In the genomic region with DNA sequence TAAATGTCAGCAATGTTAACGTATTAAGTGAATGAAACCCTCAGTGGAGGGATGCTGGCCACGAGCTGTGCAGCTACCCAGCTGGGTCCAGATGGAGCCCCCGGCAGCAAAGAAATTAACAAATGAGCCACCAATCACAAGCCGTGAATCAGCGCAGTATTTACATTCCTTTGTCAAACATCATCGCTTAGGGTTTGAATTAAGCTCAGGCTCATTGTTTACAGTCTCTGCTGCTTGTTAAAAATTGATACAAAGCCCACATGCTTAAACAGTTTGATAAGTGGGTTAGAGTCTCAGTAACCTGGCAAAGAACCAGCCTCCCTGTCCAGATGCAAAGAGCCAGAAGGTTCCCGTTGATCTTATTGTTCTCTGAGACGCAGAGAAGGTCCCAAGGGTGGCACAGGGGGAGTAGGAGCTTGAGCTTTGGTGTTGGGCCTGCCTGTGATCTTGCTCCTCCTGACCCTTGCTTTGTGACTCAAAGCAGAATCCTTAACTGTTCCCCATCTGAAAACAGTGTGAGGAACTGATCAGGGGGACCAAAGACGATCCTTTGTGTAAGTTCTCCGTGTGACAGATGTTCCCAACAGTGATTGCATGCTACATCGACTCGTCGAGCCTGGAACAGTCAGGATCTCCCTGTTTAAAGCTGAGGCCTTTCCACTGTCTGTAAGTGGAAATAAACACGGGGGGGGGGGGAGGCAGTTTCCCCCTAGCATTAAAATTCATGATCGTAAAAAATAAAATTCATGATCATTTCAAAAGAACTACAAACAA, we compare ENCODE assay signal across 10 mouse cellular contexts. TPM values are rescaled to one million over a fixed set of nuclear protein-coding genes. Genes with fewer than 3 reads are reported as not detected.
A peak's percentile ranks its signal among the peaks of the same experiment; 100 is the strongest.
DNase-seq lines count a peak whose midpoint lies in the region; ATAC-seq lines count a peak whose summit lies in the region.
"Had no signal": no experiment of that assay in that cellular context is flagged by ENCODE, and none has a peak within 500 bp of the region (broad histone marks: within the 10 kb centered on the region; RNA-seq: fewer than 3 reads in every experiment).

No protein-coding gene starts in this region.

- H3K4me1 ChIP-seq in neural tube, embryonic 11.5 days (ENCODE audit: control insufficient read depth, insufficient read depth, low read length): no peaks in the 10 kb centered on the region
- peaks cover 28% of the 10 kb centered on the region for H3K4me1 ChIP-seq in forebrain, embryonic 16.5 days (replicated peaks; ENCODE audit: control insufficient read depth, insufficient read depth, low read length)
- peaks cover 22% of the 10 kb centered on the region for H3K4me1 ChIP-seq in midbrain, embryonic 10.5 days

- 0 out of 2 replicates have a peak overlapping the region, but pooled peaks have one; percentile 6 for H3K27ac ChIP-seq in neural tube, embryonic 11.5 days (ENCODE audit: low read depth, low read length)
- H3K27ac ChIP-seq in forebrain, embryonic 16.5 days (ENCODE audit: low read length): peak overlapping the region; percentile 8; the same call in 1 of the 2 replicates
- peak overlapping the region; percentile 72 for H3K27ac ChIP-seq in midbrain, embryonic 10.5 days (replicated peaks)

- no peak overlapping the region for H3K4me2 ChIP-seq in neural tube, embryonic 11.5 days (ENCODE audit: low read depth)
- peak overlapping the region; percentile 5; the same call in 1 of the 2 replicates for H3K4me2 ChIP-seq in forebrain, embryonic 16.5 days (ENCODE audit: low read length)

- no peaks in the 10 kb centered on the region for H3K27me3 ChIP-seq in neural tube, embryonic 11.5 days (ENCODE audit: control insufficient read depth, insufficient read depth, low read length)
- no peaks in the 10 kb centered on the region for H3K27me3 ChIP-seq in forebrain, embryonic 16.5 days (replicated peaks; ENCODE audit: control insufficient read depth, insufficient read depth, low read length)
- H3K27me3 ChIP-seq in midbrain, embryonic 10.5 days (ENCODE audit: low read depth, poor library complexity, severe bottlenecking): no peaks in the 10 kb centered on the region

- DNase-seq in neural tube, embryonic 11.5 days (ENCODE audit: low spot score): peak; percentile 25
- DNase-seq in neural tube, embryonic 10.5 days (ENCODE audit: extremely low spot score, low spot score): no peak
- DNase-seq in midbrain, embryonic 10.5 days (ENCODE audit: low spot score): peak; percentile 24
- DNase-seq in yolk sac, embryonic 10.5 days (ENCODE audit: low spot score): peak; percentile 1
- no peak for DNase-seq in layer of hippocampus, adult 18-20 months (ENCODE audit: low spot score in 2 of 2)
- DNase-seq in B cell, adult 2 months: no peak
- no peak for DNase-seq in spleen, postnatal 10 days (ENCODE audit: low spot score in 2 of 2)
- DNase-seq: spleen, adult 18-20 months had no signal

- H3K9me3 ChIP-seq in neural tube, embryonic 11.5 days (ENCODE audit: control insufficient read depth, low read length): no peaks in the 10 kb centered on the region
- H3K9me3 ChIP-seq in forebrain, embryonic 16.5 days (ENCODE audit: control insufficient read depth, low read length): no peaks in the 10 kb centered on the region
- H3K9me3 ChIP-seq in midbrain, embryonic 10.5 days (replicated peaks): no peaks in the 10 kb centered on the region

- H3K9ac ChIP-seq in neural tube, embryonic 11.5 days (ENCODE audit: low read length): no peak overlapping the region
- H3K9ac ChIP-seq in forebrain, embryonic 16.5 days (replicated peaks; ENCODE audit: low read depth, low read length): no peak overlapping the region

- 54% methylated on average over 15 of the region's 15 CpGs for WGBS in neural tube, embryonic 11.5 days
- 17% methylated on average over 15 of the region's 15 CpGs for WGBS in forebrain, embryonic 16.5 days
- 65% methylated on average over 15 of the region's 15 CpGs for WGBS in midbrain, embryonic 10.5 days

- H3K36me3 ChIP-seq in neural tube, embryonic 11.5 days (ENCODE audit: control insufficient read depth, insufficient read depth, low read length): no peaks in the 10 kb centered on the region
- no peaks in the 10 kb centered on the region for H3K36me3 ChIP-seq in forebrain, embryonic 16.5 days (ENCODE audit: control insufficient read depth, insufficient read depth)
- no peaks in the 10 kb centered on the region for H3K36me3 ChIP-seq in midbrain, embryonic 10.5 days

- ATAC-seq in neural tube, embryonic 11.5 days (ENCODE audit: insufficient read depth, low FRiP score, low TSS enrichment): peak; percentile 50; the same call in 1 of the 2 replicates
- ATAC-seq in forebrain, embryonic 16.5 days: peak; percentile 72

- no peak overlapping the region for H3K4me3 ChIP-seq in neural tube, embryonic 11.5 days (ENCODE audit: low read depth, low read length)
- H3K4me3 ChIP-seq in forebrain, embryonic 16.5 days (replicated peaks; ENCODE audit: low read length): no peak overlapping the region
- no peak overlapping the region for H3K4me3 ChIP-seq in midbrain, embryonic 10.5 days
- H3K4me3 ChIP-seq: erythroblast, embryonic 14.5 days had no signal

RNA-seq across cellular contexts. Expression of gene Cdhr3, which starts 9.9 kb away (rescaled TPM):
- polyA plus RNA-seq in neural tube, embryonic 11.5 days (2014; fragmentation: Nextera tagmentation; extraction: Ambion mirVana): 0.17 TPM in 1 of 2 replicates, not detected in the other
- polyA plus RNA-seq in forebrain, embryonic 16.5 days (2015; fragmentation: Nextera tagmentation; extraction: Ambion mirVana): 0.21 and 0.48 TPM in 2 replicates
- not detected in 2 replicates for polyA plus RNA-seq in midbrain, embryonic 10.5 days (2016; fragmentation: Nextera tagmentation; extraction: Ambion mirVana)
- total RNA-seq in layer of hippocampus, adult 18-20 months (2021): 1 to 10 TPM; 1.3 to 1.8 TPM
- polyA plus RNA-seq: erythroblast, embryonic 14.5 days had no signal

RNA-seq across cellular contexts. Expression of gene Atxn7l1, which starts 45.0 kb away (rescaled TPM):
- polyA plus RNA-seq in neural tube, embryonic 11.5 days (2014; fragmentation: Nextera tagmentation; extraction: Ambion mirVana): 21.3 and 22.2 TPM in 2 replicates
- polyA plus RNA-seq in forebrain, embryonic 16.5 days (2015; fragmentation: Nextera tagmentation; extraction: Ambion mirVana): 15.3 and 19.9 TPM in 2 replicates
- 10.0 and 10.6 TPM in 2 replicates for polyA plus RNA-seq in midbrain, embryonic 10.5 days (2016; fragmentation: Nextera tagmentation; extraction: Ambion mirVana)
- 10 to 100 TPM; 55.3 to 61.1 TPM for total RNA-seq in layer of hippocampus, adult 18-20 months (2021)

Comparison
In these comparisons a context has a peak if more than half of its experiments do, and no peak if none do; other contexts are left out.
1. DNase-seq: peak in neural tube, embryonic 11.5 days (single experiment), midbrain, embryonic 10.5 days (single experiment) and yolk sac, embryonic 10.5 days (single experiment); none in neural tube, embryonic 10.5 days (single experiment), layer of hippocampus, adult 18-20 months (0 of 2), B cell, adult 2 months (0 of 2) and spleen, postnatal 10 days (0 of 2).
2. H3K27ac ChIP-seq: peak in every context shown above with its lines; median percentile 72 in midbrain, embryonic 10.5 days; 8 in forebrain, embryonic 16.5 days; 6 in neural tube, embryonic 11.5 days.